Mouse (Mus musculus) adrenal gland, postnatal 4 days (tissue): ENCODE results near the gene Ptgr1. TPM values are rescaled to one million over a fixed set of nuclear protein-coding genes. Genes with fewer than 3 reads are reported as not detected.

Experiments used
- DNase-seq, 2 experiments: peaks; one replicate each; pipeline ENCODE4 v3.0.0; 2021 to 2022; ENCODE audit warnings: low spot score in 2 of 2, mixed read lengths in 2 of 2
- total RNA-seq, 2 experiments: library from RNA; stranded (reverse); gene quantifications; 2 replicates each; pipeline ENCODE4 v1.2.3; 2021

Ptgr1 gene
- total RNA-seq, 2 experiments from 2014 or later, result 27.4 to 29.8 TPM

DNA sequence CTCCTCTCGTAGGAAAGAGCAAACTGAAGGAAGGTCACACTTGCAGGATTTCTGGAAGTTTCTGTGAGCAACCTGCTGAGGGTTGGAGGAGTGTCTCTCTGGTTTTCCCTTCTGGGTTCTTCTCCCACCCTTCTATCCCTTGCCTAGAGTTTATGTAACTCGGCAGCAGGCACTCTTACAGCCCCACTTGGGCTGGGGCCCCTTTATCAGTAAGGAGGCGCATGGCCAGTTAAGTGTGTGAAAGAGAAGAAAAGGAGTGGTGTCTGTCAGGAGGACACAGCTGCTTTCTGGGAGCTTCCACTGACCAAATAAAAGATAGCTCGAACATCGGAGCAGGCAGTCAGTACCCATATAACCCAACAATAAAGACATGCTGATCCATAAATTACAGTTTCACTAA lies 5.3 kb upstream of the Ptgr1 start:
- no peak for DNase-seq

DNA sequence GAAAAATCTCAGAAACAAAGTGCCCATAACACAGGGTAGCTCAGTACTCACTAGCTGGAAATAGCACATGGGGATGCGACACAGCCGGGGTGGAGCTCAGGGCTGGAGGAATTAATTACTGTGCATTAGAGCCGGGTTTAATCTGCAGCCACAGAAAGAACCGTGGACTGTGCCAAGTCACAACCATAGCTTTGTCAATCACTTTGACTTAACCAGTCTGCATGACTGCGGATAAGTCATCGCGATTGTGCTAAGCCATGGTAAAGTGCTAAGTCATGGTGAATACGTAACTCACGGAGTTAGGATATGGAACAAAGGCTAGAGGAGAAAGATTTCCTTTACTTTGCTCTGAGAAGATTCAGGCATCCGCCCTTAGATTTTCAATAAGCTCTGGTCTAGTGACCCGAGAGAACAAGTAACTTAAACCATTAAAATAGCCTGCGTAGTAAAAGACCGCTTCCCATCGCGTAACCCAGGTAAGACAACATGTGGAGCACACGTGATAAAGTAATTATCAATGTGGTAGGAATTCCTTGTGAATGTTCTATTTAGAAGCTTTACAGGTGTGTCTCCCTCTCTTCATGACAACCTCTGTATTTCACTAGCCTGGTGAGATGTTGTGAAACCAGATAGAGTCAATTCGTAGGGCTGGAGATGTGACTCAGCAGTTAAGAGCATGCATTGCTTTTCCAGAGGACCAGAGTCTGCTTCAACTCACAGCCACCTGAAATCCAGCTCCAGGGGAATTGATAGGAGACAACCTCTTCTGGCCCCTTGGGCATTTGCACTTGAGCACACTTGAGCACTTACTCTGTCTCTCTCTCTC lies 3.9 kb upstream of the Ptgr1 start:
- DNase-seq, result no peak

DNA sequence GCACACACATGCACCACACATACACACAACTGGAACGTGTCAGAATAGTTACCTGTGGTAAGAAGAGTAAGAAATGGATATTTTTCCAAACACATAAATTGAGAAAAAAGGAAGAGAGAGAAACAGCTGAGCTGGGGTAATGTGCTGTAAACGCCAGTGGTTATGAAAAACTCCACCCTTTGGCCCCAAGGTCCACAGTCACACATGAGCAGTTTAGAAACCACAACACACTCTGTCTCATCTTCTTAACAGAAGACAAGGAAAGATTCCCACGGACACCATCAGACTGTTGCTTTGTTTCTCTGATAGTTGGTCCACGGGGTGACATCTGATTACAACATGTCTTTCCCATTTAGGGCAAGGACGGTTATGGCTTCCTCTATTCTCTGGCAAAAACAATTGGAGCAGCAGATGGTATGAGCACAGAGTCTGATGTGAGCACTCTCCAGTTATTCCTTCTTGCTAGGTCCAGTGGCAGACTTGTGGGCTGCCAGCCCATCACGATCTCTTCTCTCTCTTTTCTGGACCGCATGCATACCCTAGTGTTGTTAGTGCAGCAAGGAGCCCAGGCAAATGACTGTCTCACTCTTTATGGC lies 2.5 kb upstream of the Ptgr1 start:
- no peak for DNase-seq

GRCm38 (mm10) chr4:58985157-58985648 lies 1.7 kb downstream of the Ptgr1 start:
- peak; percentile 68 to 70 for DNase-seq

DNA sequence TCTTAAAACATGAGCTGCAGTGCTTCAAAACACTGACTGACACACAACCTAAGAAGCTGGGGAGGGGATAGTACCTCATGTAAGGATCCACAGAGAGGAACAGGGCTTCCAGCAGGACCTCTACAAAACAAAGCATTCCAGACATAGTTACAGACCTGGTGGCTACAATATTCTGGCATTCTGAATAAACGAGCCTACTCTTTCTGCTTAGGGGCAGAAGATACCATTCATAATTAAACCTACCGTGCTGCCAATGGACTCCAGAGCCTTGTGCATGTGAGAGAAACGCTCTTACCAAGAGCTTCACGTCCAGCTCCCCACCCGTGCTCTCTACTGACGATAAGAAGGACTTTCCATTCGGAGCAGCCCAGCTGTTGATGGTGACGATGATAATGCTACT lies 4.1 kb downstream of the Ptgr1 start:
- no peak for DNase-seq

DNA sequence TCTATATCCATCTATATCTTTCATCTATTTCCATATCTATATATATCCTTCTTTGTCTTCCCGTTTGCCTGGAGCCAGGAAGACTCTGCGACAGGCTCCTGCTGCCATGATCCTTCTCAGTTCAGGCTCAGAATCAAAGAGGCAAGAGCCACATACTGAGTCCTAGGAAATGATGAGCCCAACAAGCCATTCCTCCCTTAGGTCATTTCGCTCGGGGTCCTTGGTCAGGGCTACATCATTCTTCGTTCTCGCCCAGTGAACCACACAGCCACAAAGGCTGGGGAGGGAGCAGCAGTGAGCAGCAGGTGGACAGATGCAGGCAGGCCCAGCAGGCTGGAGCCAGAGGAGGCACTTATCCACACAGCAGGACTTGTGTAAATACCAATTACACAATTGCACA lies 5.5 kb downstream of the Ptgr1 start:
- DNase-seq, result no peak

DNA sequence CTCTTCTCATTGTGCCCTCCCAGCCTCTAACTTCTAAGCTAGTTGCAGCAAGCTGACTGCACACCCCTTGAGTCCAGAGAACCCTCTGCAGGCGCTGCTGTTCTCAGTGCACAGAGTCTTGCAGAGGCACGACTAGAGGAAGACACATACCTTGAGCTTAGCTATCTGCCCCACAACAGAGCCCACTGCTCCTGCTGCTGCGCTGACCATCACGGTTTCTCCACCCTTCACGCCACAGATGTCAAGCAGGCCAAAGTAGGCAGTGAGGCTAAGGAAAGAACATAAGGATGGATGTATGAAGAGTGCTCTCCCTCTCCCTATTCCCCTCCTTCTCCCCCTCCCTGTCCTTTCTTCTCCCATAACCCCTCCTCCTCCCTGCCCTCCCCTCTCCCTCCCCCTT lies 11.2 kb downstream of the Ptgr1 start:
- no peak for DNase-seq

GRCm38 (mm10) chr4:58970678-58971077 lies 16.2 kb downstream of the Ptgr1 start:
- DNase-seq, result no peak

DNA sequence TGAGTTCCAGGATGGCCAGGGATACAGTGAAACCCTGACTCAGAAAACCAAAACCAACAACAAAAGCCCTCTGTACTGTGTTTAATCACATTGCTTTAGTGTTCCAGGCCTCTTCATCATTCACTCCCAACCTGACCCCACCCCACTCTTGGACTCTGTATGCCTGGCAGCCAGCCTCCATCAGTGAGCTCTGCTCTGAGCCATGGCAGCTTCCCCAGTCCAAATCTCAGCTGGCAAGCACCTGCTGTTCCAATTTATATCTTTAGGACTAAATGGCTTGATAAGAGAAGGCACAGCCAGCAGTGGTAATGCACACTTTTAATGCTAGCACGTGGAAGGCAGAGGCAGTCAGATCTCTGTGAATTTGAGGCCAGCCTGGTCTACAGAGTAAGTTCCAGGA lies 21.8 kb downstream of the Ptgr1 start:
- DNase-seq, result no peak

DNA sequence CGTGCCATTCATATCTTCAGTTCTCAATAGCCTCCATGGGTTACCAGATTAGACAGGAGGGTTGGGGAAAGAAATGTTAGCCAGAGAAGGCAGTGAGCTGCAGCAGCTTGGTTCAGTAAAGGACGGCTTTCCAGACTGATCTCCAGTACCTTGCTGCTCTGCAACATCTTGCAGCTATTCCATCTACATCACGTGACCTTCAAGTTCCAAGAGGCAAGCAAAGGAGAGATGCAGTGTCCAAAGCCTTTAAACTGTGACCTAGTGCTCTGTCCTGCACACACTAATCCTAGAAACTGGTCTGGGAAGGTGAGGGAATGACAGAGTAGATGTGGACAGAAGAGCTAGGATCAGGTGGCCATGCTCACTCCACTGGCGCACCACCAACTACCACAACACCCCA lies 23.6 kb downstream of the Ptgr1 start:
- no peak for DNase-seq

GRCm38 (mm10) chr4:58961719-58962118 lies 25.2 kb downstream of the Ptgr1 start:
- no peak for DNase-seq

DNA sequence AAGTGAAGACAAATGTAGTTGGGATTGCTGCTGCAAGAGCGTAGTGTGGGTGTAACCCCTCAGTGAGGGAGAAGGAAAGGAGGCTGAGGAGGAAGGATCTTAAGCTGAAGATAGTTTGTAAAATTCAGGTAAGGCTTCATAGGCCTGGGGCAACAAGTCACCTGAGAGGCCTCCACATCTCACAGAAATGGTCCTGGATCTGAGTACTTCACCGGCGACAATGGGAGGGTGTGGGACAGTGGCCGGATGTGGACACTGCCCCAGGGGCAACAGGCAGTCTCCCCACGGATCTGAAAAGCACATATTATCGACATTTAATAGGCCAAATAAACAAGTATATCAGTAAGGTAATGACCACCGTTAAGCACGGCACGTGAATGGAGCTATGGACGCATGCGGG lies 34.3 kb downstream of the Ptgr1 start:
- no peak for DNase-seq

GRCm38 (mm10) chr4:58948391-58948790 lies 38.5 kb downstream of the Ptgr1 start:
- no peak for DNase-seq

GRCm38 (mm10) chr4:58944695-58945094 lies 42.2 kb downstream of the Ptgr1 start:
- no peak for DNase-seq

DNA sequence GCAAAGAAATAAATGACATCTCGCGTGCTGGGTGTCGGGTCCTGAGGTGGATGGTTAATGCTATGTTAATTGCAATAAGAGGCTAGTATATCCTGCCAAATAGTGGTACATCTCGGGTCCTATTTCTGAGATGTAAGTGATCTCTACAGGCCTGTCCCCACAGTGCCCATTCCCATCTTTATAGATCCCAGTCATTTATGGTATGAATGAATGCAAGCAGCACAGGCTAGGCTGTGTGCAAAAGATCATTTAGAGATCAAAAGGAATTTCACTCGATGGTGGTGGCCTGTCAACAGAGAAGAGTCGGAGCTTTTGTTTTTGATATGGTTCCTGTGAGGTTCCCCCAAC lies 42.7 kb downstream of the Ptgr1 start:
- no peak for DNase-seq

GRCm38 (mm10) chr4:58943420-58944205 lies 43.3 kb downstream of the Ptgr1 start, which contains the start of gene Zkscan16:
Gene Zkscan16 (plus strand): TSS chr4:58943628.
- DNase-seq, result peak; percentile 74 to 79

DNA sequence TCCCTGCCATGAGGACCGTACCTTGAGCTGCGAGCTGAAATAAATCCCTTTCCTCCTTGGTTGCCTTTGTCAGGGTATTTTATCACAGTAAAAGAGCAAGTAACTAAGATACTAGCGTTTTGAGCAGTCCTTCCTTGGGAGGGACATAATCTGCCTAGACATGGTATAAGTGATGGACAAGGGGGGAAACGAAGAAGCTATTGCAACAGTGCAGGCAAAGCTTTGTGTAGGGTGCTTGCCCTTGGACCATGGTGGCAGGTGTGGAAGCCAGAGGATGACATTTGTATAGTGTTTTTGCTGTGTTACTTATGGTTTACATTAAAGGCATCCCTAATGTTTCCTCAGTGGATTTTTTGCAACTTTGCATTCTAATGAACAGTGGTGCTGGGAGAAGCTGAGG lies 44.0 kb downstream of the Ptgr1 start:
- no peak for DNase-seq

GRCm38 (mm10) chr4:58941638-58942037 lies 45.3 kb downstream of the Ptgr1 start:
- no peak for DNase-seq

DNA sequence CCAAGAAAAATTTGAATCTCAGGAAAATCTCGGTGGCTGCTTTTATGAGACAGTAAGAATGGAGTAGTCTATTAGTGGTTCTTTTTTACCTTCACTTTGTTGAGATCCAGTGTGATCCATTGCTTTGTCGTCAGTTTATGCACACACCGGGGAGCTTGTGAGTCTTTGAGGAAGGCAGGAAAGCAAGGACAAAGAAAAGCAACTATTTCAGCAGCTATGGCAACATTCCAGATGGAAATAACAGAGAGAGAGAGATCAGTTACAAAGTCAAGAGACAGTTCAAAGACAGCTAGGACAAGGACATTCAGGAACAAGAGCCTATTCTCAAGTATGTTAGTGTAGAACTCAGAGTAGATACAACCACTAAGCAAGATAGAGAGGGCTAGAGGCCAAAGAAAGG lies 51.1 kb downstream of the Ptgr1 start:
- DNase-seq, result no peak

DNA sequence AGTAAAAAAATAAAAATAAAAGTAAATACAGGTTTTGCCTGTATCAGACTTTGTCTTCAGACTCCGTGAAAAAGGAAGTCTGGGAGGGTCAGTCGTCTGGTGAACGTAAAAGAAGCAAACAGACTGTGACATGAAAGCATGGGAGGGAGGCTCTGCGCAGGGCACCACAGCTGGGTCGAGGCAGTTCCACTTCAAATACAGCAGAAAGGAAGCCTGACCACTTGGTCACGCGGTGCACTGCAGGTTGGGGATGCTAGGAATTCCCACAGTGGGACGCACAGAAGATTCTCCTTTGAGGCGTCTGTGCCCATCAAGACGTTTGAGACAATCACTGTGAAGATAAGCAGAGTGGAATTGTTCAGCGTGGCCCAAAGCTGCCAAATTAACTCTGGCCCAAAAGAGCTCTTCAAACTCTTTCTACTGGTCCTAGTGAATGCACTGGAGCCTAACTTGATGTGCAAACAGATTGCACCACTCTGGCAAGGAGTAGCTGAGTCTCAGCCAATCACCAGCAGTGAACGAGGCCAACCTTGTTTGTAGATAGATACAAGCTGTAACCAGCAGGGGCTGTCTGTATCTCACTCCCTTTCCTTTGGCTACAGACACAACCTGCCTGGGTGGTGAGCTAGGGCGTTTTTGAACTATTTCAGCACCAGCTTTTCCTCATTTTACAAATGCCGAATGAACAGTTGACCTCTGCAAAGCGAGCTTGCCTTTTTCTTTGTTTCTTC lies 52.0 kb downstream of the Ptgr1 start:
- DNase-seq, result no peak

DNA sequence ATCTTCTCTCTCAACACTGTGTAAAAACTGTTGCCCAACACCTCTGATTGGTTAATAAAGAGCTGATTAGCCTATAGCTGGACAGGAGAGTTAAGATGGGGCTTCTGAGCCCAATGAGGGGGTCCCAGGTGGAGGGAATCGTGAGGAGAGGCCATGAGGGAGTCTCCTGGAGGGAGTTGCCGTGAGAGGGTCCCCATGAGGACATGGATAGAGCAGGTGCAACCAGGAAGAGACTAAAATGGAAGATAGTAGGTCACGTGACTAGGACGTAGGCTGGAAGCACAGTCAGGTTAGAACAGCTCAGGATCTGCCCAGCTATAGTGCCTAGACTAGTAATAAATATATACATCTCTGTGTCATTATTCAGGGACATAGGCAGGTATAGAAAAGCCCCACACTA lies 52.6 kb downstream of the Ptgr1 start:
- no peak for DNase-seq
